Mouse (Mus musculus) liver, postnatal 0 days (tissue): ENCODE results near the gene Gnpat.

Experiments used
- CTCF ChIP-seq: sonication (generic); IDR thresholded peaks from 2 replicates; pipeline ENCODE4 v1.5.1; 2016; ENCODE audit warnings: antibody characterized with exemption, low read depth
- EP300 ChIP-seq: IDR thresholded peaks from 2 replicates; pipeline ENCODE4 v1.6.1; 2016; ENCODE audit warnings: antibody characterized with exemption, low read depth, mild to moderate bottlenecking

- TF ChIP-seq CTCF (peak; percentile 33), EP300 (no peak)
Measured at GRCm38 (mm10) chr8:124888385-124888784, 25.6 kb downstream of the Gnpat start.
